Mouse (Mus musculus): ENCODE measurements around the gene Slc35f6. TPM values are rescaled to one million over a fixed set of nuclear protein-coding genes. Genes with fewer than 3 reads are reported as not detected.

Slc35f6 gene
- total RNA-seq, 1 experiment from 2014 or later: 25.4 TPM

DNA sequence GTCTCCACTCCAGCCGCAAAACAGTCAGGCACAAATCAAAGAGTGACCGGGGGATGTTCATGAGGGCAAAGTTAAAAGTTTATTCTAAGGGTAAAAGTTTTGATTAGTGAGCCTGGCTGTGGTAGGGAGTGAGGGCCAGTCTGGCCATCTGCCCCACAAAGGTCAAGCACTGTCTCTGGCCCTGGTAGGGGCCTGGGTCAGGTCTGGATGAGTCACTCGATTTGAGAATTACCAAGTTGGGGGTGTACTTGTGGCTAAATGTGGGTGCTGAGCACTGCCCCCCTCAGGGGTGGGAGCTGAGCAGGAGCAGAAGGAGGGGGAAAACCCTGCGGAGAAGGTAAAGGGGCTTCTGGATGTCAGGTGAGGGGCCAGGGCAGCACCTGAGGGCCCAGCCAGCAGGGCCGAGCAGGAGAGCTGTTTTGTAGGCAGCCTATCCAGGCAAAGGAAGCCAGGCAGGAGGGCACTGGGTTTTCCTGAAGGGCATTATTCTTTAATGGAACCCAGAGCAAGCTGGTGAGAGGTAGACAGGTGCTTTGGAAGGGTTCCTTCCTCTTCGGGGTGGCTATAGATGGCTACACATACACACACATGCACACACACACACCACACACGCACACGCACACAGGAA lies 29.2 kb upstream of the Slc35f6 start:
- no peak for ATAC-seq (replicated peaks; ENCODE audit: insufficient number of reproducible peaks, low FRiP score, low TSS enrichment, poor library complexity, severe bottlenecking)

DNA sequence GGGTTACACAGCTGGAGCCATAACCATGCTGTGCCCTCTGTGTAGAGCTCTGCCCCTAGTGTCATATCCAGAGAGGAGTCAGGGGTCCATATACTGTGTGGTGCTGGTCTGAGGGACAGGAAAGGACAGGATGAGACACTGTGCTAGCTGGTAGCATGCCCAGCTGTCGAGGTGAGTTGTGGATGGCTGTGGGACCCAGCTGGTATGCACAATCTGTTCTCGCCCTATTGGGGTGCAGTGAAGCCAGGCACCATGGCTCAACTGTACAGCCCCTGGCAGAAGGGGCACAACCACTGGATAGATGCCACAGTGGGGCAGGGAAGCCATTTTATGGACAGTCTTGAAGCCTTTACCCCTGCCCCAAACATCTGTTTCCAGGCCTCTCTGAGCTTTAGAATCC lies 28.5 kb upstream of the Slc35f6 start:
- ATAC-seq (replicated peaks; ENCODE audit: insufficient number of reproducible peaks, low FRiP score, low TSS enrichment, poor library complexity, severe bottlenecking): no peak

DNA sequence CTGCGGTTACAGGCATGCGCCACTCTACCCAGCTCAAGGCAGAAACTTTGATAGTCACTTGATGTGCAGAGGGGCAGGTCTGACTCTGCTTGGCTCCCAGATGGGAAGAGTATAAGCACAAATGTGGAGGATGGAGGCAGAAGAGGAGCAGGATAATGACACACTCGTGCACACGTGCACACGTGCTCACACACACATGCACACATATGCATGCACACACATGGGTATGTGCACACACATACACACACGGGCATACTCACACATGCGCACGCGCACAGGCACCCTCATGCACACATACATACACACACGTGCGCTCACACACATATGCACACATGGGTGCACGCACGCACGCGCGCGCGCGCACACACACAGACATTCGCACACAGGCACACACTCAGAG lies 27.2 kb upstream of the Slc35f6 start:
- ATAC-seq (replicated peaks; ENCODE audit: insufficient number of reproducible peaks, low FRiP score, low TSS enrichment, poor library complexity, severe bottlenecking): no peak

DNA sequence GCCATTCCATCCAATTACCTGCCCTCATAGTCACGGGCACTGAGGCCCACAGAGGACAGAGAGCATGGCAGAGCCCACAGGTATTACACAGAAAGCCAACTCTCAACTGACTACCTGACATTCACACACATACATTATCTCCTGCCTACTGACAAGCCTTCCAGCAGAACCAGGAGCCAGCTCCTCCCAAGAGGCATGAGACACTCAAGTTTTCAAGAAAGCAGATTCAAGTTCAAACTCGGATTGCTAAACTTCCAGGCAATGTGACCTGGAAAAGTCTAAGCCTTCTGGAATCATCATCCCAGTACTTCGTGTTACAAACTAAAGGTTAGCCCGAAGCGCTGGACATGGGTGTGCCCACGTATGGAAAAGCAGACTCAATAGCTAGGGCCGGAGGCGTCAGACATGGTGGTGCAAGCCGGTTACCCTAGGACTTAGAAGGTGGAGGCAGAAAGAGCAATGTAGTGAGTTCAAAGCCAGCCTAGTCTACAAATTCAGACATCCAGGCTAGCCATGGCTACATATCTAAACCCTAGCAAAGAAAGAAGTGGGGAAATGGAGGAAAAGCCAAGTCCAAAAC lies 26.4 kb upstream of the Slc35f6 start:
- ATAC-seq (replicated peaks; ENCODE audit: insufficient number of reproducible peaks, low FRiP score, low TSS enrichment, poor library complexity, severe bottlenecking): no peak

DNA sequence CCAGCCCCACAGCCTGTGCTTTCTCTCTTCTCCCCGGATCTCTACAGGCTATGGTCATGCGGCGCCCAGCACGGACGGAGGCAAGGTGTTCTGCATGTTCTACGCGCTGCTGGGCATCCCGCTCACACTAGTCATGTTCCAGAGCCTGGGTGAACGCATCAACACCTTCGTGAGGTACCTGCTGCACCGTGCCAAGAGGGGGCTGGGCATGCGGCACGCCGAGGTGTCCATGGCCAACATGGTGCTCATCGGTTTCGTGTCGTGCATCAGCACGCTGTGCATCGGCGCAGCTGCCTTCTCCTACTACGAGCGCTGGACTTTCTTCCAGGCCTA lies 25.9 kb upstream of the Slc35f6 start:
- no peak for ATAC-seq (replicated peaks; ENCODE audit: insufficient number of reproducible peaks, low FRiP score, low TSS enrichment, poor library complexity, severe bottlenecking)

DNA sequence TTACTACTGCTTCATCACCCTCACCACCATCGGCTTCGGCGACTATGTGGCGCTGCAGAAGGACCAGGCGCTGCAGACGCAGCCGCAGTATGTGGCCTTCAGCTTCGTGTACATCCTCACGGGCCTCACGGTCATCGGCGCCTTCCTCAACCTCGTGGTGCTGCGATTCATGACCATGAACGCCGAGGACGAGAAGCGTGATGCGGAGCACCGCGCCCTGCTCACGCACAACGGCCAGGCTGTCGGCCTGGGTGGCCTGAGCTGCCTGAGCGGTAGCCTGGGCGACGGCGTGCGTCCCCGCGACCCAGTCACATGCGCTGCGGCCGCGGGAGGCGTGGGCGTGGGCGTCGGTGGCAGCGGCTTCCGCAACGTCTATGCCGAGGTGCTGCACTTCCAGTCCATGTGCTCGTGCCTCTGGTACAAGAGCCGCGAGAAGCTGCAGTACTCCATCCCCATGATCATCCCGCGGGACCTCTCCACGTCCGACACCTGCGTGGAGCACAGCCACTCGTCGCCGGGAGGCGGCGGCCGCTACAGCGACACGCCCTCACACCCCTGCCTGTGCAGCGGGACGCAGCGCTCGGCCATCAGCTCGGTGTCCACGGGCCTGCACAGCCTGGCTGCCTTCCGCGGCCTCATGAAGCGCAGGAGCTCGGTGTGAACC lies 25.4 kb upstream of the Slc35f6 start:
- ATAC-seq (replicated peaks; ENCODE audit: insufficient number of reproducible peaks, low FRiP score, low TSS enrichment, poor library complexity, severe bottlenecking): no peak

DNA sequence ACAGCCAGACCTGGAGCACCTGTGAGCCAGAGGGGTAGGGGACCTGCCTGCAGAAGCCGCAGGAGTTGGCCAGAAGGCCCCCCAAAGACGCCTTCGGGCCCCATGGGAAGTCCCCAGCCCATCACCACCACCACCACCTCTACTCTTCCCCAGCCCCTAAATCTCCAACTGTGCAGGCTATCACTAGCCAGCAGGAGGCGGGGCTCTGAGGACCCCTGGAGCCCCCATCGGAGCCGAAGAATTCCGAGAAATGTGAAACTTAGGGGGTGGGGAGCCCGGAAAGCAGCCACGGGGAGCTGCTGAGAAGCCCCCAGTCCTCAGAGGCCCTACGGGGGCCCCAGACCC lies 24.9 kb upstream of the Slc35f6 start:
- ATAC-seq (replicated peaks; ENCODE audit: insufficient number of reproducible peaks, low FRiP score, low TSS enrichment, poor library complexity, severe bottlenecking): no peak

DNA sequence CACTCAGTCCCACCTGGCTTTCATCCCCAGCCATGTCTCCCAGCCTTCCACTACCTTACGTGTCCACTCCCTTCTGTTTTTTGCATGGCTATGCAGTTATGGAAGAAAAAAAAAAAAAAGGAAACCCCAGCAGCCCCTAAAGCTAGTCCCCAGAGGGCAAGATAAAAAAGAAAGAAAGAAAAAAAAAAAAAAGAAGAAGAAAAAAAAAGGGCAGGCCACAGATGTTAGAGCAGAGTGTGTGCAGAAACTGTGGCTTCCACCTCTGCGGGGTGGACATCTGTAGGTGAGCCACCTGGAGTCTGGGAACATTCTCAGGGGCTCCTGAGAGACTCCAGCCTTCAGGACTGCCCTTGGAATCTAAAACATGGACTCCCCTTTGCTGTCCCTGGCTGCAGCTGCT lies 24.4 kb upstream of the Slc35f6 start:
- ATAC-seq (replicated peaks; ENCODE audit: insufficient number of reproducible peaks, low FRiP score, low TSS enrichment, poor library complexity, severe bottlenecking): no peak

DNA sequence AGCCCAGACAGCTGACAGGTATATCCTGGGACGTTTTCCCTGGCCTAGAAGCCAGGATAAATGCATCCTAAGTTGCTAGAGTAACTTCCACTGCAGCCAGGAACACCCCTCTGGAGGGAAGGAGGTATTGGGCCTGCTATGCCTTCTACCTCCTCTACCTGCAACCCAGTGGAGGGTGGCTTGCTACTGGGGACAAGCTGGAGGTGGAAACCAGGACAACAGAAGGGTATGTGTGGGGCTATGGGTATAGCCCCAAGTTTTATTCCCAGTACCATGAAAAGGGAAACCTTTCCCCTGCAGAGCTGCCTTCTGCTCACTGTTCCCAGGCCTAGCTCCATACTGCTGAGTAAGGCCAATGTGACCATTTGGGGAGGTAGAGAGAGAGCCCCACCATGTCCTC lies 23.4 kb upstream of the Slc35f6 start:
- no peak for ATAC-seq (replicated peaks; ENCODE audit: insufficient number of reproducible peaks, low FRiP score, low TSS enrichment, poor library complexity, severe bottlenecking)

DNA sequence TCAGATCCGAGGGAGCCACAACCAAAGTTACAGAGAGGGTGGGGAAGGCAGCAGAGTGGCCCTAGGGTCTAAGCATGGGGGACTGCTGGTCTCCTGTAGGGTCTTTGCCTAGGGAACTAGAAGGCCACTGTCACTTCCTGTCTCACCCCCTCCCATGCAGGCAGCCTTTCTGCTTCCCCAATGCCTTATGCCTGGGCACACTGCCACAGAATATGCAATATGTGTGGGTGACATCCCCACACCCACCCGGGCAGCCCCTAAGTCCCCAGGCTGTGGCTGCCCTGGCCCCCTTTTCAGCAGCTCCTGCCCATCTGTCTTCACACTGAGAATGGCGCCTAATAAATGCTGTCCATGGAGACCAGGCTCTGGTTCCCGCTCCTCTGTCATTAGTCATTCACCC lies 22.8 kb upstream of the Slc35f6 start:
- no peak for ATAC-seq (replicated peaks; ENCODE audit: insufficient number of reproducible peaks, low FRiP score, low TSS enrichment, poor library complexity, severe bottlenecking)

DNA sequence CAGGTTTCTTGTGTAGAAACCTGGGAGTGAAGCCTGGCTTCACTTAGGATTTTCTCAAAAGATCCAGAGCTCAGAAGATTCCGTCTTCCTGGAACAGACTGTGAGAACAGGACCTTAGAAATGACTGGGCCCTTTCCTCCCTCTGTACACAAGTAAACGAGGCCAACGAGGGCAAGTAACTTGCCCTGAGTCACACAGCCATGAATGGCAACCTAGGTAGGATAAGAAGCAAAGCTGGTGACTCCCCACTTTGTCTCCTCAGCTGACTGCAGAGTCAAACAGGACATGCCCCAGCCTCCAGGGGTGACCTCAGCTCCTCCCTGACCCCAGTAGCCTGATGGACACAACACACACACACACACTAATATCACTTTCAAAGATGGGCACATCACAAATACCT lies 22.4 kb upstream of the Slc35f6 start:
- no peak for ATAC-seq (replicated peaks; ENCODE audit: insufficient number of reproducible peaks, low FRiP score, low TSS enrichment, poor library complexity, severe bottlenecking)

DNA sequence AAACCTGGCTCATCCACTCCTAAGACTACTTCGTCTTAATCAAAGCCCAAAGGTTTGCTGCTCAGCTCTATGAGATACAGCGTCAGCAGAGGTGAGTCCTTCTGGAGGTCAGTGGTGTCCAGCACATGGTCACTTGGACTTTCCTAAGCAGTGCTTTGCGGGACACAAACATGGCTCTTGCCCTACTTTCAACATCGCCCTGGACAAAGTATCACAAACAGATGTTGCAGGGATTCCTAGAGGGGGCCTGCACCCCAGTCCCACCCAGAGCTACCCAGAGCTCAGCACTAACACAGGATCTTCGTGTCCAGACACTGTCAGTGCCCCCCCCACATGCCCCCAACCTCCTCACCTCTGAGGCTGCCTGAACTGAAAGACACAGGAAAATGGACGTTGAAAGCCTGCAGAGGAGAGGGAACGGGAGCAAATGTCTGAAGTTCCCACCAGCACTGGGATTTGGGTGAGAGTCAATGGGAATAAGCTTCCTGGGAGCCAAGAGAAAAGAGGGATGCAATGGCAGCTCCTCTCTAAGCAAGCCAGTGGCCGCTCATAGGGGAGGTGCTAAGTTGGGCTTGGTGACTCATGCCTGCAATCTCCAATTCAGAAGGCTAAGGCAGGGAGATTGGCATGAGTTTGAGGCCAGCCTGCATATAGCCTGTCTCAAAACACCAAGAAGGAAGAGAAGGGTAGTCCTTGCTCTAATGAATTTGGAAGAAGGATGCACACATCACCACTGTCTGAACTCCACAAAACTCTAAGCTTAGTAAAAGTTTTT lies 21.2 kb upstream of the Slc35f6 start:
- no peak for ATAC-seq (replicated peaks; ENCODE audit: insufficient number of reproducible peaks, low FRiP score, low TSS enrichment, poor library complexity, severe bottlenecking)

DNA sequence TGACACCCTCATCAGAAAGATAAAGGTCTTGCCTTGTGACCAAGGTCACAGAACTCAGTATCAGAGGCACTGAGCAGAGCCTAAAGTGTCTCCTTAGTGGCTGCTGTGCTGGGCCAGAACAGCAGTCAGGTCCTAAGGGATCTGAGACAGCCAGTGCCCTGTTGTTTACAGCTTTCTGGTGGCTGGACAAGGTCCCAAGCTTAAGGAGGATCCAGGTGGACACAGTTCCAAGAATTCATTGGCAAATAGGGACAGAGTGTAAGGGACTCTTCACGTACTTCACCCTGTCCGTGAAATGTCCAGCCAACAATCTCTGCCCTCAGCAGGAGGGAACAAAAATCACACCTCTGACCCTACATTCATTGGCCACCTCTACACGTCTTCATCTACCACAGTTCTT lies 19.2 kb upstream of the Slc35f6 start:
- no peak for ATAC-seq (replicated peaks; ENCODE audit: insufficient number of reproducible peaks, low FRiP score, low TSS enrichment, poor library complexity, severe bottlenecking)

DNA sequence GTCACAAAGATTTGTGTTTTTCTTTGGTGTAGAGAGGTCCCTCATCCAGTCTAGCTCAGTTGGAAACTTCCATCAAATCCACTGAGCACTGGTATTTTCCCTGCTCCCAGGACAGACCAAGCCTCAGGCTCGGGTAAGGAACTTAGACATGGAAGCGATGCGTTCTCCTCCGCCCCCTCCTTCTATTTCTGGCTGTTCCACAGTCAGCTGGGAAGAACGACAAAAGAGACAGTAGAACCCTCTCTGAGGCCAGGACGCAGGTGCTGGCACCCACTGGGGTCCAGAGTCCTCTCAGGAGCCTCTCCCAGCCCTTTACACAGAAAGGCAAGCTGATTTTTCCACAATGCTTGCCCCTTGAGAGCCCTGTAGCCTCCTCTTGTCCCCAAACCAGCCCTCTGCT lies 17.3 kb upstream of the Slc35f6 start:
- no peak for ATAC-seq (replicated peaks; ENCODE audit: insufficient number of reproducible peaks, low FRiP score, low TSS enrichment, poor library complexity, severe bottlenecking)

DNA sequence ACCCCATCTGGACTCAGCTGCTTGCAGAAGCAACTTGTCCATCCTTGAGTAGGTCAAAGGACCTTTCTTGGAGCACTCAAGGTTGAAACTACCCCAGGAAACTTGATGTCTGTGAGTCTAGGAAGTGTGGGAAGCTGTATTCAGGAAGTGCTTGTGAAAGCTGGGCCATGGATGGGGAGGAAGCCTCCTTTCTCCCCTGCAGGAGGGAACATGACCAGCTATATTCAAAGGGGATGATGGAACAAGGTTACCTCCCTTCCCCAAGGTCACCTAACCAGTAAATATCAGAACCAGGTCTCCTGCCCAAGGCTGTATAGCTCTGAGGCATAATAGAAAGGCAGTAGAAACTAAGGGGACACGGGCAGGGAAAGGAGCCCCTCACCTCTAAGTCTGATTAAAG lies 15.6 kb upstream of the Slc35f6 start:
- ATAC-seq (replicated peaks; ENCODE audit: insufficient number of reproducible peaks, low FRiP score, low TSS enrichment, poor library complexity, severe bottlenecking): no peak

DNA sequence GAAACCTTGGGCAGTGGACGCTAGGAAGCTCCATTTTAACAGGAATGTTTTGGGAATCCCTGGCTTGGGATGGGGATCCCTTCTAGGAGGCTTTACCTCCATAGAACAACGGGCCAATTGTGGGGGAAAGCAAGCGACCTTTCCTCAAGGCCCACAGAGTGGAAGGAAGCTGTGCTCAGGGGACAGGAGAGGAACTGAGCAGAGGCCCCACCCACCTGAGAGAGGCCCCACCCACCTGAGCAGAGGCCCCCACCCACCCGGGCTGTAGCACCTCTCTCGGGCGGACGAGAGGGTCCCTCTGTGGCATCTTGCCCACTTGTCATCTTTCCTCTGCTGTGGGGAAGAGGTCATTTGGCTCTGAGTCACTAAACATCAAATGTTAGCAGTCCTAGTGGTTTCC lies 10.7 kb upstream of the Slc35f6 start:
- no peak for ATAC-seq (replicated peaks; ENCODE audit: insufficient number of reproducible peaks, low FRiP score, low TSS enrichment, poor library complexity, severe bottlenecking)

DNA sequence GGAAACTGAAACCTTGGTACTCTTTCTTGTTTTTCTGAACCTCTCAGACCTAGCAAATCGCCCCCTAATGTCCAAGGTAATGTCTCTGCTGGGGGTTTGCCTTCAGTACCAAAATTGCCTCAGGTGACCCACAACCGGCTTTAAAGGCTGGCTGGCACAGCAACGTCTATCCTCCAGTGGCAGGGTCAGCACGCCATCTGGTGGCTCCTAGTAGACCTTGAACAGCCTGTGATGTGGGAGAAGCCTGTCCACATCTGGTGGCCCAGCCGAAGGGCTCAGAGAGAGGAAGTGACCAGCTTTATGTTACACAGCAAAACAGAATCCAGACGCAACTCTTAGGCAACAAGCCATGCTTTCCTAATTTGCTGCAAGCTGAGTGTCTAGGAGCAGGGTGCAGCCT lies 9.7 kb upstream of the Slc35f6 start:
- ATAC-seq (replicated peaks; ENCODE audit: insufficient number of reproducible peaks, low FRiP score, low TSS enrichment, poor library complexity, severe bottlenecking): peak; percentile 89

DNA sequence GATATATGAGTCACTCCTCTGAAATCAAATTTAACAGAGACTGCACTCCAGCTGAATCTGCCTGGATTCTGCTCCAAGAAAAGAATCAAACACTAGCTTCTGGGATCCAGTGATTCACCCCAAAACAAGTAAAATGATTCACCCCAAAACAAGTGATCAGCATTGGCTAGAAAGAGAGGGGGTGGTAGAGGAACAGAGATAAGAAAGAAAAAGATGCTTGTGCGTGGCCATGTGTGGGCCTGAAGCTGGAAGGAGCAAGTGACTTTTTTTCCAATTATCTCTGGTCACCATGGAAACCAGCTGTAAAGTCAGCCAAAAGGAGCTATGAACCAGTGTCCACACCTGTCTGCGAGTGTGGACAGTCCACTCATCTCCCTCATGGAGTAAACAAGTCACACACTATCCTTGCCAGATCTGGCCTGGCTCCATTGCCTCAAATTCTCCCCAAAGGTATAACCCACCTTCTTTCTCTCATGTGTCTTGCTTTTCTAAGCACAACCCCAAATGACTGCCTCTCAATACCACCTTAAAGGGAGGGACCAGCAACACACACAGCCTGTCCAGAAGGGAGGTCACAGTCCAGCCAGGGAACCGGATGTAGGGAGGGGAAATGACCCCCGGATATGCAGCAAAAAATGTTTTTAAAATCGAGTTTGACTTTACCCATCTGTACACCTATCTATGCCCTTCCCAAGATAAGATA lies 4.1 kb upstream of the Slc35f6 start:
- ATAC-seq (replicated peaks; ENCODE audit: insufficient number of reproducible peaks, low FRiP score, low TSS enrichment, poor library complexity, severe bottlenecking): no peak

DNA sequence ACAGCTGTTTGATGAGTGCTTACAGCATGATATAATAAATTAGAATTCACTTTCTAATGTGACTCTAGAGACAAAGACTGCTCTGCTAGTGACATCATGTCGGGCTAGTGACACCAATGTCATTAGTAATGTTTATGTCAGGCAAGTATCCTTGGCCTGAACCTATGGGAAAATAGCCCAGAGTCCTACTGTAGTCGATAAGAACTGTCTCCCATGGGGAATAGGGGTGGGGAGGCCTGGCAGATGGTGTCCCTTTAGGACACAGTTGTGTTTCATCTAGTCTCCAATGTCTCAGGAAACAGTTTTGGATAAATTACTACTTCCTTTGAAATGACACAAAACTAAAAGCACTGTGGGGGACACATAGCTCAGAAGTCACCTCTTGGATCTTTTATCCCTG lies 1.7 kb upstream of the Slc35f6 start:
- ATAC-seq (replicated peaks; ENCODE audit: insufficient number of reproducible peaks, low FRiP score, low TSS enrichment, poor library complexity, severe bottlenecking): no peak

Data from monocyte, adult 5-6 weeks (primary cell).